Mouse (Mus musculus) forebrain, embryonic 15.5 days (tissue): Measurements from ENCODE around the gene Hist1h2ak. TPM values are rescaled to one million over a fixed set of nuclear protein-coding genes. Genes with fewer than 3 reads are reported as not detected.
"Not testable (repeated sequence)": the region's sequence is repeated elsewhere in the genome, so short reads cannot be mapped to it uniquely, and the experiment has no call there.

Source experiments
- ATAC-seq: fragments of 200-750 bp; cut with Nextera tagmentation; replicated peaks from 2 replicates; pipeline ENCODE4 v1.8.0; 2017; ENCODE audit warnings: mild to moderate bottlenecking, moderate TSS enrichment, moderate library complexity
- H3K27ac ChIP-seq: fragments of 300-500 bp; sonication (generic); replicated peaks from 2 replicates; pipeline ENCODE4 v1.5.1; 2015; ENCODE audit warnings: mild to moderate bottlenecking, inconsistent platforms
- H3K27me3 ChIP-seq: fragments of 300-500 bp; sonication (generic); 2 replicates; pipeline ENCODE4 v1.6.1; 2015; ENCODE audit warnings: inconsistent platforms
- H3K36me3 ChIP-seq: fragments of 300-500 bp; sonication (generic); 2 replicates; pipeline ENCODE4 v1.6.1; 2015; ENCODE audit warnings: mild to moderate bottlenecking, inconsistent platforms
- H3K4me1 ChIP-seq: fragments of 300-500 bp; sonication (generic); 2 replicates; pipeline ENCODE4 v1.6.1; 2015; ENCODE audit warnings: inconsistent platforms
- H3K4me2 ChIP-seq: fragments of 300-500 bp; sonication (generic); replicated peaks from 2 replicates; pipeline ENCODE4 v1.6.1; 2015; ENCODE audit warnings: mild to moderate bottlenecking, inconsistent platforms
- H3K4me3 ChIP-seq: fragments of 300-500 bp; sonication (generic); 2 replicates; pipeline ENCODE4 v1.5.1; 2015; ENCODE audit warnings: mild to moderate bottlenecking, inconsistent platforms
- H3K9ac ChIP-seq: fragments of 300-500 bp; sonication (generic); replicated peaks from 2 replicates; pipeline ENCODE4 v1.6.1; 2015; ENCODE audit warnings: mild to moderate bottlenecking, inconsistent platforms
- H3K9me3 ChIP-seq: fragments of 300-500 bp; sonication (generic); 2 replicates; pipeline ENCODE4 v1.6.1; 2016; ENCODE audit warnings: inconsistent platforms
- WGBS: fragments of 180-500 bp; shearing (Covaris S2); methylation state at CpG from one replicate; pipeline ENCODE4 v1.1.7; 2015; ENCODE audit warnings: mixed read lengths; 5-methylcytosine and 5-hydroxymethylcytosine counted together
- polyA plus RNA-seq: library from polyadenylated mRNA; unstranded; fragments of >200 nt; fragmentation: Nextera tagmentation; extraction: Ambion mirVana; gene quantifications from 2 replicates; pipeline ENCODE4 v1.2.1, GENCODE M21; 2015

Gene Hist1h2ak
- polyA plus RNA-seq, 1 experiment from 2014 or later, result 26.2 TPM

DNA sequence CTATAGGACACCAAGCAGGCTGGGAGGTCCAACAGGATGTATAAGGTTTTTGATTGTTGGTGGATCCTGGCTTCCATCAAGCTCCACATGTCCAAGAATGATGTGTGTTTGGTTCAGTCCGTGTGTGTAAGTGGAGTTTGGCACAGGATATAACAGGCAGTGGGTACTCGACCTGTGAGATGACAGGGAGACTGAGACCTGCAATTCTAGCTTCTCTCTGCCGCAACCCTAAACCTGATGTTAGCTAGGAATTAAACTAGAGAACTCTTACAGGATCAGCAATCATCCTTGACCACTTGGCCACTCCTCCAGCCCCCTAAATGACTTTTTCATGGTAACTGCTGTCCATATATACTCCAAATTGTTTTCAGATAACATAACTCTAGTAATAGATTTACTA lies 1.3 kb downstream of the Hist1h2ak start:
- peak overlapping the region; percentile 82; the same call in 1 of the 2 replicates for H3K4me2 ChIP-seq
- no peak overlapping the region for H3K9ac ChIP-seq
- no peaks in the 10 kb centered on the region for H3K27me3 ChIP-seq
- H3K9me3 ChIP-seq, result no peaks in the 10 kb centered on the region
- H3K36me3 ChIP-seq, result no peaks in the 10 kb centered on the region
- 51% methylated on average over 3 of the region's 3 CpGs for WGBS
- no peak for ATAC-seq
- H3K27ac ChIP-seq, result peak overlapping the region; percentile 96
- H3K4me3 ChIP-seq, result peak overlapping the region; percentile 47; the same call in 1 of the 2 replicates
- H3K4me1 ChIP-seq, result peaks cover 48% of the 10 kb centered on the region

DNA sequence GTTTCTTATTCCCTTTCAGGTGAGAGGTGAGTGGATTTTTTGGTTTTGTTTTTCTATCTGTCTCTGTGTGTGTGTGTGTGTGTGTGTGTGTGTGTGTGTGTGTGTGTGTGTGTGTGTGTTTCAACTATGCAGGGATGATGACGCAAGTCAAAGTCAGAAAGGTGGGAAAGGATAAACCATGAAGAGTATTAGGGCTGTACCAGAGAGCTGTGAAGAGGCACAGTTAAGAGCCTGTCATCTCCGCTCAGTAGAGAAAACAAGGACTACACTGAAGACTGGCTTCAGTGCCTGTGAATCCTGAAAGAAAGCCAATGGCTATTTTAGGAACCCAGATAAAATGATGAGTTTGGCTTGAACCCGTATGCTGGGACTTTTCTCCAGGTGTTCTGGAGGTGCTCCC lies 1.8 kb downstream of the Hist1h2ak start:
- H3K36me3 ChIP-seq, result no peaks in the 10 kb centered on the region
- no peaks in the 10 kb centered on the region for H3K27me3 ChIP-seq
- no peak overlapping the region for H3K9ac ChIP-seq
- 70% methylated on average over 3 of the region's 3 CpGs for WGBS
- no peaks in the 10 kb centered on the region for H3K9me3 ChIP-seq
- no peak overlapping the region for H3K4me3 ChIP-seq
- no peak overlapping the region for H3K4me2 ChIP-seq
- peaks cover 52% of the 10 kb centered on the region for H3K4me1 ChIP-seq
- peak overlapping the region; percentile 96 for H3K27ac ChIP-seq
- no peak for ATAC-seq

DNA sequence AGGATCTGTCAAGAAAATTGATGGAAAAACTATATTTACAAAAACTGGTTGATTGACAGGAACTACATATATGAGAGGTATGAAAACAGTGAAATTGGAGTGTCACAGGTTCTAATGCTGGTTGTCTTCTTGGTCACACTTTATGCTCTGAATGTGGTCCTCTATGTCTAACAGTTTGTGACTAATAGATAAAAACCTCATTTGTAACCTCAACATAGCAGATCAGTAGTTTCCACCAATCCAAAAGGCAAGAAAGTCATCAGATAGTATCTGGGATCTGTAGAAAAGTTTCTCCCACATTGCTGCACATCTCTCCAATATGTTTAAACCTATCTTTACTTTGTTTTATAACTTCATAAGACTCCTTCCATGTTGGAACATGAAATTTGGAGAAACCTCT lies 2.2 kb downstream of the Hist1h2ak start:
- Histone ChIP-seq H3K9ac (no peak overlapping the region), H3K27me3 (no peaks in the 10 kb centered on the region), H3K4me3 (no peak overlapping the region), H3K9me3 (no peaks in the 10 kb centered on the region), H3K27ac (peak overlapping the region; percentile 96; the same call in 1 of the 2 replicates), H3K36me3 (no peaks in the 10 kb centered on the region), H3K4me2 (no peak overlapping the region), H3K4me1 (peaks cover 49% of the 10 kb centered on the region)
- ATAC-seq, result no peak

DNA sequence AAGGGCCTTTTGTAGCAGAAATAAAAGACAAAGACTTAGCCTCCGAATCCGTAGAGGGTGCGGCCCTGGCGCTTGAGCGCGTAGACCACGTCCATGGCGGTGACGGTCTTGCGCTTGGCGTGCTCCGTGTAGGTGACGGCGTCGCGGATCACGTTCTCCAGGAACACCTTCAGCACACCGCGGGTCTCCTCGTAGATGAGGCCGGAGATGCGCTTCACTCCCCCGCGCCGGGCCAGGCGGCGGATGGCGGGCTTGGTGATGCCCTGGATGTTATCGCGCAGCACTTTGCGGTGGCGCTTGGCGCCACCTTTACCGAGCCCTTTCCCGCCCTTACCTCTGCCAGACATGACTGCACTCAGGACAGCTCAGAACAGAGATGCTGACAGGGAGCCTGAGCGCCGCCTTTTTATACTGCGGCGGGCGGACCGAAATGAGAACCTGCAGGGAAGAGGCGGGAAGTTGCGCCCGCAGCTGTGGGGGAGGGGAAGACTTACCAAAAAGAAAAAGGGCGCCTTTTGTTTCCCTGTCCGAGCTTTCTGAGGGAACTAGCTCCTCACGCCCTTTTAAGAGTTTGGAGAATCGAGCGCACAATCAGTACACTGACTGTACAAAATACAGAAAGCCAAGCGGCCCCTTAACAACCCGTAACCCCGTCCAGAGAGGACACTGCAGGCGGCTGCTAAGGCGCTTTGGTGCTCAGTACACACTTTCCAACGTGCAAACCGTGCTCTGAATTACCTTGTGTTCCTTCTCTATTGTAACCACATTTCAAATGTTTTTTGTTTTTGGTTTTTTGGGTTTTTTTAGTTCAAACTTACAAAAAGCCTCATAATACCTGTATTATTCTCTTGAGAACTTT lies 3.2 kb downstream of the Hist1h2ak start, which contains the start of gene Hist1h4k:
TSS of gene Hist1h4k (minus strand) at position 347 of the 859 bp plus-strand sequence.
- ATAC-seq, result peak; percentile 84
- under 1% methylated on average over 48 of the region's 56 CpGs for WGBS
- H3K36me3 ChIP-seq, H3K9me3 ChIP-seq, H3K27me3 ChIP-seq: not testable (repeated sequence)
- Histone ChIP-seq H3K4me3 (peak within 1 kb of the TSS; percentile 52), H3K4me1 (peaks cover 45% of the 10 kb centered on the region), H3K9ac (peak within 1 kb of the TSS; percentile 57), H3K4me2 (peak within 1 kb of the TSS; percentile 86), H3K27ac (peak within 1 kb of the TSS; percentile 97)

DNA sequence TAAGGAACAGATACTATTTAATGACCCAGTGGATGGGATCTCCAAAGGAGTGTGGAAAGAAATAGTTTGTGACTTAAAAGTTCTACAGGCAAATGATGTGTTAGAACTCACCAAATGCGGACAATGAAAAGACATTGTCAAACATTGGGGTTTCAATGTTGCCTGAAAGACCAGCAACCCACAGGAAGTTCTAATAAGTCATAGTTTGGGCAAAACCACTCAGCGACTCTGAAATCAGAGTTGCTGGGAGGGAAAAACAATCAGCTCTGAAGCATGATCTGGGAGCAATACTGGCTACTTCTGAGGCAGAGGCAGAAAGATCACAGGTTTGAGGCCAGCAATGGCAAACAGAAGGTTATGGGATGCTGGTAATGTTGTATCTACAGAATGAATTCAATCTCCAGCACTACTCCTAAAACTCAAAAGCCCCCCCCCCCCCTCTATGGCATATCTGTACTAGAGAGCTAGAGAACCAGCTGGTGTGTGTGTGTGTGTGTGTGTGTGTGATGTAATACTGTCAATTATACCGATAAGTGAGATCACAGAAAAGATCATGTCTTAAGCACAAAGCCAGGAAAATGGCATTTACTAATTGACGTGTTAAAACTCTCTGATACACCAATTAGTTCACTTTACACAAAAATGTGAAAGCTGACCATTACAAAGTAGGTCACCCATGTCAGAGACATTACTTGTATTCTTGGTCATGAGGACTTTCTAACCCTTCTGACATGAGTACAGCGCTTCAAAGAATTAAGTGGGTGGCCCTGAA lies 4.1 kb downstream of the Hist1h2ak start:
- Histone ChIP-seq H3K27me3 (no peaks in the 10 kb centered on the region), H3K9me3 (no peaks in the 10 kb centered on the region), H3K4me3 (peak overlapping the region; percentile 52), H3K4me1 (peaks cover 40% of the 10 kb centered on the region), H3K4me2 (peak overlapping the region; percentile 86), H3K27ac (peak overlapping the region; percentile 97), H3K9ac (peak overlapping the region; percentile 57), H3K36me3 (no peaks in the 10 kb centered on the region)
- WGBS, result 3% methylated on average over 5 of the region's 5 CpGs
- no peak for ATAC-seq

DNA sequence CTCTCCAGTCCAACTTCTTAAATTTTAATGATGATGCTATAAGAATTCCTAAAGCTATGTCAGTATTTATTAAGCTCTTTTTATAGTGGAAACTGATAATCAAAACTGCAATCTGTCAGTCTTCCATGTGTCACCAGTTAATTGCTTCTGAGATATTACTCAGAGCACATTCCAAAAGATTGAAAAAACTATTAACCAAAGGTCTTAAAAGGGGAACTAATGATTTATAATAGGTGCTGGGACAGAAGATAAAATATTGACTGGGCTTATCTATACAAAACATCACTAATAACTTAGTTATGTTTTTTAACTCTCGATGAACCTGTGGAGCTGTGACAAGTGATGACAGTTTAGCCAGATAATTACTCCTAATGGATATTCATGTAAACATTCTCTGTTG lies 8.6 kb downstream of the Hist1h2ak start:
- H3K9me3 ChIP-seq, result no peaks in the 10 kb centered on the region
- H3K4me1 ChIP-seq, result peaks cover 22% of the 10 kb centered on the region
- no peak overlapping the region for H3K4me2 ChIP-seq
- no peak for ATAC-seq
- no peak overlapping the region for H3K27ac ChIP-seq
- 94% methylated on average over 1 of the region's 1 CpGs for WGBS
- H3K27me3 ChIP-seq, result no peaks in the 10 kb centered on the region
- H3K4me3 ChIP-seq, result no peak overlapping the region
- no peak overlapping the region for H3K9ac ChIP-seq
- H3K36me3 ChIP-seq, result no peaks in the 10 kb centered on the region

DNA sequence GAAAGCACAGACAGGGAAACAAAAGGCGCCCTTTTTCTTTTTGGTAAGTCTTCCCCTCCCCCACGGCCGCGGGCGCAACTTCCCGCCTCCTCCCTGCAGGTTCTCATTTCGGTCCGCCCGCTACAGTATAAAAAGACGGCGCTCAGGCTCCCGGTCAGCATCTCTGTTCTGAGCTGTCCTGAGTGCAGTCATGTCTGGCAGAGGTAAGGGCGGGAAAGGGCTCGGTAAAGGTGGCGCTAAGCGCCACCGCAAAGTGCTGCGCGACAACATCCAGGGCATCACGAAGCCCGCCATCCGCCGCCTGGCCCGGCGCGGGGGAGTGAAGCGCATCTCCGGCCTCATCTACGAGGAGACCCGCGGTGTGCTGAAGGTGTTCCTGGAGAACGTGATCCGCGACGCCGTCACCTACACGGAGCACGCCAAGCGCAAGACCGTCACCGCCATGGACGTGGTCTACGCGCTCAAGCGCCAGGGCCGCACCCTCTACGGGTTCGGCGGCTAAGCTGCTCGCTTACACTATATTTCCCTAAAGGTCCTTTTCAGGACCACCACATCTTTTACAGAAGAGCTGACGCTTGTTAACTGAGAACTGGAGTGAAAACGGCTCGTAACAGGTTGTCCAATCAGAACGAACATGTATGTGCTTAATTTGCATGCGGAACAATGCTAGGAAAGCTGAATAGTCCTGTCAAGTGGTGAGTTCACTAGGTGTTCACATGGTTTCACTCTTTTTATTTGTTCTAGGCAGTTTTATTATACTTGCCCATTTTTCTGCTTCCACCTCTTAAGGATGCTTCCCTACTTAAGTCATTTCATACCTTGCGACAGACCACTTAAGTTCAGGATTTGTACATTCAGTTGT lies 18.5 kb downstream of the Hist1h2ak start, which contains the start of gene Hist1h4j:
TSS of gene Hist1h4j (plus strand) at position 159 of the 862 bp plus-strand sequence.
- not testable (repeated sequence) for H3K27me3 ChIP-seq, H3K9me3 ChIP-seq, H3K36me3 ChIP-seq
- peak; percentile 90 for ATAC-seq
- peak within 1 kb of the TSS; percentile 99 for H3K27ac ChIP-seq
- H3K9ac ChIP-seq, result peak within 1 kb of the TSS; percentile 70
- H3K4me1 ChIP-seq, result peaks cover 26% of the 10 kb centered on the region
- H3K4me2 ChIP-seq, result peak within 1 kb of the TSS; percentile 59
- peak within 1 kb of the TSS; percentile 62 for H3K4me3 ChIP-seq
- WGBS, result under 1% methylated on average over 50 of the region's 56 CpGs

DNA sequence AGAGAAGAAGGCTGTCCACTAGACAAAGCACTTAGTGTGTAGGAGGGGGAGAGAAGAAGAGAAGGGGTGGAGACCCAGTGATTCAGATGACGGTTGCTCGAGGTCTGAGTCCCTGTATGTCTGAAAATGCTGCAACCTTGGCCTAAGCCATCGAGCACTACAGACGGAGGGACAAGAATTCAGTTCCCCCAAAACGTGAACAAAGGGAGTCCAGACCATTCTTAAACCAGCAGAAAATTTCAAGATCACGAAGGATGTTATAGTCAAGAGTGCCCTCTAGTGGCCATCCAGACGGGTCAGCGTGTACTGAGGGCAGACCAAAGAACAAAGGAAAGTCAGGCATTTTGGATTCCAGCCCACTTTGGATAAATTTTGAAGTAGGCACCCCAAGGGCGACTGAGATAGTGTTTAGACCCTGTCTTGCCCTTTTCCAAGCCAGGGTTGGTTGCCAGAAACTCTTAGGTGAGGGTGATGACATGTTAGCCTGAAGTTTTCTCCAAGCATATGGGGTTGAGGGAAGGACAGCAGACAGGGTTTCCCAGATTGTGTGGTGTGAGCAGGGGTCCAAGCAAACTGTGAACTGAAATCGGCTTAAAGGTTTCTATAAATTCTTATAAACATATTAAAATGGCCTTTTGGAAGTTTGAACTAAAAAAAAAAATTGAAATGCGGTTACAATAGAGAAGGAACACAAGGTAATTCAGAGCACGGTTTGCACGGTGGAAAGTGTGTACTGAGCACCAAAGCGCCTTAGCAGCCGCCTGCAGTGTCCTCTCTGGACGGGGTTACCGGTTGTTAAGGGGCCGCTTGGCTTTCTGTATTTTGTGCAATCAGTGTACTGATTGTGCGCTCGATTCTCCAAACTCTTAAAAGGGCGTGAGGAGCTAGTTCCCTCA lies 19.4 kb downstream of the Hist1h2ak start:
- under 1% methylated on average over 21 of the region's 21 CpGs for WGBS
- ATAC-seq, result peak; percentile 84
- H3K4me1 ChIP-seq, result peaks cover 26% of the 10 kb centered on the region
- peak overlapping the region; percentile 70 for H3K9ac ChIP-seq
- peak overlapping the region; percentile 59 for H3K4me2 ChIP-seq
- H3K9me3 ChIP-seq, result no peaks in the 10 kb centered on the region
- H3K4me3 ChIP-seq, result peak overlapping the region; percentile 62
- peak overlapping the region; percentile 99 for H3K27ac ChIP-seq
- H3K27me3 ChIP-seq, result no peaks in the 10 kb centered on the region
- no peaks in the 10 kb centered on the region for H3K36me3 ChIP-seq

DNA sequence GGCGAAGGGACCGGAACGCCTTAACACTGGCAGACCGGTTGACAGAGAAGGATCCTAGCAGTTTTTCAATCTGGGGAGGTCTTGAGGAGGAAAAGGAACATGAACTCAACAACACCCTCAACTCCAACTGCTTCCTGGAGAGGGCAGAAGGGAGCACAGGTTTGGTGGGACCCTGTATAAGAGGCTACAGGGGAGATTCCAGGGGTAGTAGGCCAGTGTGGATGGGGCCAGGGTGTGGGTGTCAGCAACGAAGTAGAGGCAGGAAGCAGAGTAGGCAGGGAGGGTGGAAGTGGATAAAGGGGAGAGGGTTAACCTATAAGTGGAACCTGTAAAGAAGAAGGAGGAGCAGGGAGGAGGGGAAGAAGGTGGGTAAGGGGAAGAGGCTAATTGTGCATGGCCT lies 20.2 kb downstream of the Hist1h2ak start:
- Histone ChIP-seq H3K27me3 (no peaks in the 10 kb centered on the region), H3K9me3 (no peaks in the 10 kb centered on the region), H3K27ac (peak overlapping the region; percentile 99), H3K4me2 (no peak overlapping the region), H3K4me3 (no peak overlapping the region), H3K4me1 (peaks cover 26% of the 10 kb centered on the region), H3K9ac (no peak overlapping the region), H3K36me3 (no peaks in the 10 kb centered on the region)
- WGBS, result 61% methylated on average over 5 of the region's 5 CpGs
- peak; percentile 18; the same call in 1 of the 2 replicates for ATAC-seq

DNA sequence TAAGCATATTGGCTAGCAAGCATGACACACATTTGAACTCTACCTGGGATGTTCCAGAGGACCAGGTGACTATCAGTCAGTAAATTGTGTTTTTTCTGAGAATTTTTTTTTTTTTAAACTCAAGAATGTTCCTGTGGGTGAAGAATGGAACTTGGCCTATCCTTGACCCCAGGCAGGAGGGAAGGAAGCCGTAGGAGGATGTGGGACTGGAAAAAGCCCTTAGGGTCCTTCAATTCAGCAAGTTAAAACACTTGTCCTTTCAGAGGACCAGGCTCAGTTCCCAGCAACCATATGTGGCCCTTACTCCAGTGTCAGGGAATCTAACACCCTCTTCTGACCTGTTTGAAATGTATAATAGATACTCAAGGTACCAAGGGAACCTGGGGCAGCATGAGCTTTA lies 24.1 kb downstream of the Hist1h2ak start:
- H3K4me1 ChIP-seq, result peaks cover 13% of the 10 kb centered on the region
- no peaks in the 10 kb centered on the region for H3K27me3 ChIP-seq
- no peak overlapping the region for H3K27ac ChIP-seq
- no peak for ATAC-seq
- no peak overlapping the region for H3K9ac ChIP-seq
- H3K4me3 ChIP-seq, result no peak overlapping the region
- no peaks in the 10 kb centered on the region for H3K36me3 ChIP-seq
- 82% methylated on average over 1 of the region's 1 CpGs for WGBS
- no peaks in the 10 kb centered on the region for H3K9me3 ChIP-seq
- H3K4me2 ChIP-seq, result no peak overlapping the region
